Mouse (Mus musculus) heart, adult 18-20 months (tissue): Measurements from ENCODE around the gene Ndfip2. TPM values are rescaled to one million over a fixed set of nuclear protein-coding genes. Genes with fewer than 3 reads are reported as not detected.

Source experiments
- DNase-seq, 2 experiments: peaks; one replicate each; pipeline ENCODE4 v3.0.0; 2021 to 2022; ENCODE audit warnings: mixed read lengths in 1 of 2
- total RNA-seq, 2 experiments: library from RNA; stranded (reverse); gene quantifications; 2 replicates each; pipeline ENCODE4 v1.2.3; 2021

Ndfip2 gene
- total RNA-seq, 2 experiments from 2014 or later = 13.1 to 14.8 TPM

GRCm38 (mm10) chr14:105284062-105284461 is 25.7 kb downstream of the Ndfip2 start:
- DNase-seq = no peak

DNA sequence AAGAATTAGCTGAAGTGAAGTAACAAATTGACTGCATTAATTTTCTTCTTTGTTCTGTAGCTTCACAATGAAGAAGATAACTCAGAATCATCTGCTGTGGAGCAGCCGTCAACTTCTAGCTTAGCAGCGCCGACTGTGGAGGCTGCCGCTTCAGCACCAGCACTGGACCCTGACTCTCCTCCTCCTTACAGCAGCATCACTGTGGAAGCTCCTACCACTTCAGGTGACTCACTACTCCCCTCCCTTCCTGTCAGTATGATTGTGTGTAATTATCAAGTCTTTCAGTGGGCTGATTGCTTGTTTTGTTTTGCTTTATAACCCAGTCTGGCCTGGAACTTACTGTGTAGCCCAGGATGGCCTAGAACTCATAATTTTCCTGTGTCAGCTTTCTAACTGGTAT is 29.2 kb downstream of the Ndfip2 start:
- DNase-seq = no peak

DNA sequence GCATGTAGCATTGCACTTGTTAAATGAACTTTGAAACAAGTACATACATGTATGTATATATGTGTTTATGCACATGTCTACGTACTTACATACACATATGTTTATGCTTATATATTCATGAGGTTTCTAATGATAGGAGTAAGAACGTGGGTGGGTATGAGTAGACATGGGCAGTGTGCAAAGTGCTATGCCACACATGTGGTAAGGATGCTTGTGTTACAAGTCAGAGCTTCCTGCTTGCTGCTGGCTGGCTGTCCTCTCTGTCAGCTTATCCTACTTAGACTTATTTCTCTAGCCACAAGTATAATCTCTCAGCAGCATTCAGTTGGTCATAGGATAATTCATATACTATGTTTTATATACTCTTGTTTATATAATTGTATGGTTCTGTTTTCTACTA is 29.6 kb downstream of the Ndfip2 start:
- no peak for DNase-seq

DNA sequence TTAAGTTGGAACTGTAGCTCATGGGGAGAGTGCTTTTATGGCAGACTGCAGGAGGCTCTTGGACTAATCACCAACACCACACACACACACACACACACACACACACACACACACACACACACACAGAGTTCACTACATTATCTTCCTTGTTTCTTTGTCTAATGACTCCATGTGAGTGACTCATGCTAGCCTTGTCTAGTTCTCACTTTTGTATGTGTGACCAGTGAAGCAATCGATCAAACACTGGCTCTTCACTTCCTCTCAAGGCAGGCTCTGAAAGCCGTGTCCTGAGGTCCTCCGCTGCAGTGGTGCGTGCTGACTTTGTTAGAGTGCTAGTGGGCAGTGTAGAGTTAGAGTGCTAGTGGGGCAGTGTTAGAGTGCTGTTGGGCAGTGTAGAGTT is 30.2 kb downstream of the Ndfip2 start:
- peak in 1 of 2 experiments; percentile 16 for DNase-seq

DNA sequence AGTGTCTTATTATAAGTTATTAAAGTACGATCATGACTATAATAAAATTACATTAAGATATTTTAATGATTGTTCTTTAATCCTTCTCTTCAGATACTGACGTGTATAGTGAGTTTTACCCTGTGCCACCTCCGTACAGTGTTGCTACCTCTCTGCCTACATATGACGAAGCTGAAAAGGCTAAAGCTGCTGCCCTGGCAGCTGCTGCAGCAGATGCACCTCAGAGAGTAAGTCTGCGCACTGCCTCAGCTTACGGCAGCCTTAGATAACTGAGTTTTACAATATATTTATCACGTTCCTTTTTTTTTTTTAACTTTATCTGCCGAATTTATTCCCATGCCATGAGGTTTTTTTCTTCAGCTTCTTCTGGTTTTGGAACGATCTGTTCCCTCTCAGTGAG is 33.8 kb downstream of the Ndfip2 start:
- no peak for DNase-seq

DNA sequence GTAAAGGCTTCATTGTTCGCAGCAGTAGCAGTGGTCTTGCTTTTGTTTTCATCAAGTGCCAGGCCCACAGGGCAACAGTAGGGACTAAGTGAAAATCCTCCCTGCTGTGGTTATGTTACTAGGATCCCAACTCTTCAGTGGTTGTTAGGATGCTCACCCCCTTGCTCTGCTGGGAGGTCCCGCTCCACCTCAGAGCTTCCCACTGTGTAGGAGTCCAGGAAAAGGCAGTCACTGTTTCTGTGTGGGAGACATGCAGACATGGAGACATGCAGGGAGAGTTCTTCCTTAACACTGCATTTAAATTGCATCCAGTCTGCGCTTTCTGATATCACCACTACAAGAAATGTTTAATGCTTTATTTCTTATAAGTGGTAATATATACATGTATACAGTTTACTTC is 35.4 kb downstream of the Ndfip2 start:
- no peak for DNase-seq

DNA sequence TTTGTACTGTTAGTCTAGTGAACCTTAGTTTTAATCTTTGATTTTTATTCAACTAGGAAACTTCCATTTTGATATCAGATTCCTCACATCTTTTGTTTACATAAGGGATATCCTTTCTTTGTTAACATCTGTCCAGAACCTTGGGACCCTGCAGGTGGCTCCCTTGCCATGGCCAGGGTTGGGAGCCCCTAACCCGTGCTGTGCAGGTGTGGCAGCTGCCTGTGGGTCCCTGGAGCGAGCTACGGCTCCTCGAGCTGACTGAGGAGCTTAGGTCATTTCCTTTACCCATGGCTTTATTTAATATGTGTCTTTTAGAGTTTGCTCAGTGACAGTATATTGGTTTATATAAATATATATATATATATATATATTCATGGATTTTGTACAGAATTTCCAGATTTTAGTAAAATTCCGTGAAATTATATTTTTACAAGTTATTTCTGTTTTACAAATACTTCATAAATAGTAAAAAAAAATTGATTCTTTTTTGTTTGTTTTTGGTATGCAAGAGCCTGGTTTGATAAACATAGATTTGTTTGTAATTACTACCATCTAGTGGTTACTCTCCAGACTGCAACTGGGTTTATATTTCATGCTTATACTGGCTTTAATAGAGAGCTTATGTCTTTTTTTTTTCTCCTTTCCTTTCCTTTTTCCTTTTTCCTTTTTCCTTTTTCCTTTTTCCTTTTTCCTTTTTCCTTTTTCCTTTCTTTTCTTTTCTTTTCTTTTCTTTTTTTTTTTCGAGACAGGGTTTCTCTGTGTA is 37.6 kb downstream of the Ndfip2 start:
- DNase-seq = peak; percentile 10 to 75

GRCm38 (mm10) chr14:105299744-105300255 is 41.4 kb downstream of the Ndfip2 start:
- DNase-seq = no peak

- peak in 1 of 2 experiments; percentile 5 for DNase-seq
These were observed 42.2 kb downstream of the Ndfip2 start for GRCm38 (mm10) chr14:105300551-105300950.

DNA sequence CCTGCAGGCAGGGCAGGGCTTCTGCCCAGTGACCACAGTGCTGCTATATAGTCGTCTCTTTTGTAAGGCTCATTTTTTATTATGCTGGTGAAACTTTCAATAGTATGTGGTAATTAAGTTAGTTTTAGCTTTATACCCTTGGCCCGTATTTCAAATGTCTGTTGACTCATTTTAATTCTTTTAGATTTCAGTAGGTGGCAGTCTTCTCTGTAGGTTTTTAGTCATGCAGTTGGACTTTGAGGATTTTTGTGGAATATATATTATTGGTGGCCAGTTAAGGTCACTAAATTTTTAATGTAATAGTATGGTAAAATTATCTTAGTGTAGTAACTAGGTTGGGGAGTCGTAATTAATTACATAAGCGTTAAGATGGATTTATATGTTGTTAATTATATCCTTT is 44.3 kb downstream of the Ndfip2 start:
- no peak for DNase-seq

DNA sequence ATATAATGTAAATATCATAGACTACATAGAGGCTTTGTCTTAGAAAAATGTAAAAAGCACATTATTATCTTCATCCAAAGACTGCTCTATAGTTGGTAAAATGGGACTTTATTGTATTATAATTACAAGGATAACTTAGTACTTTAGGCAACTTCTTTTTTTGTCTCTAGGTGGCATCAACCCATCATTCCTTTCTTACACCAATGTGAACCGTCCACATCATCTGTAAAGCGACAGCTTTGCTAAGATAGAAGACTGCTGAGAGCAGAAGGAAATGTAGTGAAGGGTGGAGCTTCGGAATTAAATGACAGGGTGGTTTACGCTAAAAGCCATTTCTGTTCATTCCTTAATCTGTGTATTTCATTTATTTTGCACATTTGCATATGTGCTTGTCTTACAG is 49.3 kb downstream of the Ndfip2 start:
- DNase-seq = no peak

- no peak for DNase-seq
These were observed 54.0 kb downstream of the Ndfip2 start for GRCm38 (mm10) chr14:105312366-105312765.

DNA sequence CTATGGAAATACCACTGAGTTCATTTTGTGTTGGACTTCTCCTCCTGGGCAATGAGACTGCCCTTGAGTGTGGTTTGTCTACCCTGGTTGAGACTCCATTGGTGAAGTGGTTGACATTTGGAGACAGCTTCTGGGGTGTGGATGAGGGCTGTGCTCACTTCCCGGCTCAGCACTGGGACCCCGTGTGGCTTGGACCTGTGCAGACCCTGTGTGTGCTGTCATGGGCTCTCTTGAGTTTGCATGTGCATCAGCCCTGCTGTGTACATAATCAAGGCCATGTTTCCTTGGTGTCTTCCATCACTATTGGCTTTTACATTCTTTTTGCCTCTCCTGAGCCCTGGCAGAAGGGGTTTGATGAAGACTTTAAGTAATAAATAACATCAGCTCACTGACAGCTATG is 54.6 kb downstream of the Ndfip2 start:
- no peak for DNase-seq

DNA sequence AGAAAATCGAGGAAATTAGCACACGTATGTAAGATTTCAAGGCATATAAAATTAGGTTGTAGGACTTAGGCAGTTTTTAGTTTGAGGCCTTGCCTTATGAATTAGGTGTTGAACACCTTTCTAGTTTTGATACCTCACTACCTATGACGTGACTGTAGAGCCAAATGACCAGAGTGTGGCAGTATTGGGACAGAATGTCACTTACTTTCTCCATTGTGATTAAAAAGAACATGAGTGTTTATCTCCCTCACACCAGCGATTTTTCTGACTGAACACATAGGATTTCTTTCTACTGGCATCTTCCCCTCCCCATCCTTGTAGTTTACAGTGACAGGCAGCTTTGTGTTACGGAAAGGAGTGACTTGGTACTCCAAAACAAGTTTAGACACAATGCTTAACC is 55.5 kb downstream of the Ndfip2 start:
- DNase-seq = peak; percentile 22 to 48

DNA sequence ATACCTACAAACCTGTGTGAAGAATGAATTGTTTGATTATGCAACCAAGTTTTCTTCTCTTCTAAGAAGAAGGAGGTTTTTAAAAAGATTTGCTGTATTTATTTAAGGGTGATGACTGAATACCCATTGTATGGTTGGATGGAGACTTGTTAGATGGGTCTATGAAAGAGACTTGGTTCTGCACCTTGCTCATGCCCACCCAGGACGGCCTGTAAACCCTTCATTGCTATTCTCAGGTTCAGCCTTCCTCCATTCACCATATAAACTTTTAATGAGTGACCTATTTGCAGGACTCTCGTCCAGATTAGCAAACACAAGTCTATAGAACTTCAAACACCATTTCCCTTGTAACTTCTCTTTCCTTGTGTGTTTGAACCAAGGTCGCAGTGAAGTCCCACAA is 63.3 kb downstream of the Ndfip2 start:
- no peak for DNase-seq

DNA sequence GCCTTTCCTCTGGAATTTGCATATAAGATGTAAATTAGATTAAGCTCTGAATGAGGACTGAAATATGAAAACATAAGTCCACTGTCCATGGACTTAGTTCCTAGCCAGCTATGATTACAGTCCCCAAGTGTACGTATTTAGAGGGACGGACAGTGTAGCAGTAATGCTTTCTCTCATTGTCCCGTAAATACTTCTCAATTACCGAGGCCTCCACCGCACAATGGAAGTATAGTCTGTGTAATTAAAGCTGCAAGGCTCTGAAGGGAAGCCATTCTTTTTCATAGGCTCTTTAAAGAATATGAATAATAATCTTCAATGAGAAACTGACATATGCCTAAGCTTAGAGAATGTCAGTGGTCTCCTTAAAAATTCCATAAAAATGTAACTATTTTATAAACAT is 64.5 kb downstream of the Ndfip2 start:
- DNase-seq = no peak

DNA sequence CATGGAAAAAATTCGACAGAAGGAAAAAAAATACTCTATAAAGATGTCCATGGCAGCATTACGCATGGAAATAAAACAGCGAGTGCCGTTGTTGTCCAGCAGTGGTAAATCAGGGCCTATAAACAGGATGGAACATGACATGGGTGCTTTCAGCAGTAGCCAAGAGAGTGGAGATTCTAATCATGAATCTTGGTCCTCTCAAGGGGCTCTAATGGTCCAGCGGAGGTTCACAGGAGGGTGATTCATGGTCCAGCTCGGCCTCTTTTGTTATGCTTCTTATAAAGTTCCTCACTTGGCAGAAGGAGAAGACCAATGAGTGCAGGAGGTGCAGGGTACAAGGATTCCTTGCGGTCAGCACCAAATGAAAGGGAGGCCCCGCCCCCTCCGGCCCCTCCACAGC is 65.1 kb downstream of the Ndfip2 start:
- no peak for DNase-seq

GRCm38 (mm10) chr14:105328397-105329302 is 70.3 kb downstream of the Ndfip2 start:
- peak; percentile 85 to 95 for DNase-seq

DNA sequence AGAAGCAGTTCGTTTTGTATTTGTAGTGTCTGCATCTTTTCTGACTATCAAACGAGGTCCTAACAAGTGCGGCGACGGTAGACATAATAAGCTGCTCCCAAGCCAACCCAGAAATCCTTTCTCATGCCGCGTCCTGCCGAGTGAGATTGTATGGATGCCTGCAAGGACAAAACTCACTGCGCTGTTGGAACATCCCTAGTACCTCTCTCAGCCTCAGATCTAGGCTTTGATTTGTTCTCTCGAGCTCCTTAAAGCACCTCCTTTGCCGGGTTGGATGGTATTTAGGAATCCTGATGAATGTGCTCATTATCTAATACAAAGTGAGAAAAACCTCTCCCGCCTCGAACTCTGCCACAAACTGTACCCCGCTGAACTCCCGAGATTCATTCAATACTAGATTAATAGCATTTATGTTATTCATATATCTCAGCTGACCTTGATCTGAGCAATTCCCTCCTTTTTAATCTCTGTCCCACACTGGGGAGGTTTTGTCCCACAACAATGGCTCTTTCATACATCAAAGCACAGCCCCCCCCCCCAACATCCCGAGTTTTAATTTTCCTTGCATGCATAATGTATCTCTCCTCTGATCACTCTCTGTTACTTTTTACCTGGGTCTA is 75.2 kb downstream of the Ndfip2 start:
- no peak for DNase-seq

- DNase-seq = no peak
These were observed 83.4 kb downstream of the Ndfip2 start for GRCm38 (mm10) chr14:105341765-105342164.

GRCm38 (mm10) chr14:105354121-105354520 is 95.7 kb downstream of the Ndfip2 start:
- DNase-seq = no peak
